Mouse (Mus musculus) urinary bladder, postnatal 4 days (tissue): ENCODE results near the gene Cd4.
A peak's percentile ranks its signal among the peaks of the same experiment; 100 is the strongest.

Experiments
- DNase-seq, 2 experiments: peaks; one replicate each; pipeline ENCODE4 v3.0.0; 2021 to 2022; ENCODE audit warnings: low spot score in 2 of 2

Gene Cd4

DNA sequence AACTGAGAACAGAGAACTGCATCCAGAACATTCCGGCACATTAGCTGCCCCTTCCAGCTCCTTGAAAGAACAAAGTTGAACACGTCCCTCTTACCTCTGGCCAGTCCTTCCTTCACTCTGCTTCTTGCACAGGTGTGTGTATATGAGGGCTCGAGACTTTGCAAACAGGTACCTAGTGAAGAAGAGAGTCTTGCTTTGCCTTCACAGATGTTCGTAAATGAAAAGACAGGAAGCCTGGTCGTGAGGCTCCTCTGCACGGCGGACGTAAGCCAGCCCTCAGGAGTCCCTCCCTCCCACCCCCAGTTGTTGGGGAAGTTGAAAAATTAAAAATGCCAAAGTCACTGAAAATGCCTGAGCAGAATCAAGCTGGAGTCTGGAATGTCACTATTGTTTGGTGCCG, at the start of gene Cd4:
Gene Cd4, minus strand, starts transcription at position 236 of the 400 bp plus-strand sequence.
- no peak for DNase-seq

DNA sequence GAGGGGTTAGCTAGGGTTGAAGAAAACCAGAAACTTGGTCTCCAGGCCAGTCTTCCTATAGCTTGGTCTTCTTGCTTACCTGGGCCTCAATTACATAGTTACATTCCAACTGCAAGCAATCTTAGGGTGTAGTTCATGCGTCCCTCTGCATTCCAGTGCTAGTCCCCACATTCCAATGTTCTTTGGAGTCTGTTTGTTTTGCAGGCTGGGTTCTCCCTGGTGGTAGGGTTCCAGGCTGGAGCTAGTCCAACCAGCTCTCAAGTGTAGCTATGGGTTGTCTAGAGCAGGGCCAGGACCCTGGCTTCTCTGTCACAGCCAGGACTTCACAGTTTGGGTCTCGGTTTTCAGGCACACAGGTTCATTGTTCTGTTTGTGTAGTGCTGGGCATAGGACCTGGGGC, 49.5 kb upstream of the Cd4 start:
- no peak for DNase-seq

DNA sequence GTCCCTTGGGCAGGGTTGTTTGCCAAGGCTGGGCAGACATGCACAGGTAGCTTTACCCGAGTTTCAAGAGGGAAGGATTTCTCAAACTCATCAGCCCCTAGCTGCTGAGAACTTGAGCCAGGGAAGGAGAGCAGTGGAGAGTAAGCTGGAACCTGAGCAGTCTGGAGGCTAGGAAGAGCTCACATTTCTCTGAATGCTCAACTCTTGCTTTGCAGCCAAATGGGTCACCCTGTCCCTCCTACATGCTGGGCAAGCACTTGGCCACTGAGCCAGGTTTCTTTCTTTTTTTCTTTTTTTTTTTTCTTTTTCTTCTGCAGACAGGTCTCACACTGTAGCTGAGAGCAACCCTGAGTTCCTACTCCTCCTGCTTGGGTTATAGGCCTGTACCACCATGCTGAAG, 48.7 kb upstream of the Cd4 start:
- no peak for DNase-seq

DNA sequence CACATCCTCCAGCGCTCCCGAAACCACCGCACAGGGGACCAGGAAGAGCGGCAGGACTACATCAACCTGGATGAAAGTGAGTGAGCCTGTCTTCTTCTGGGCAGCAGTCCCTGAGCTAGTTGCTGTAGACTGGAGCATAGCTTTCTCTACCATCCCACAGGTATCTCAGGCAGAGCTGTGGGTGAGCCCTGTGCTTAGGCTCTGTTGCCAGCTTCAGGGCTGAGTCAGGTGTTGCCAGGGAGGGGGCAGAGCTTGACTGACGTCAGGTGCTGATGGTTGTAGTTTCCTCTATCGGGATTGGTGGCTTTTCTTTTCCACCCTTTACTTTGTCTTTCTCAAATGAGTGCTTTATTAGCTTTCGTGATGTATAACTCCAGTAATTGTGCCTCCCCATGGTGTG, 46.6 kb upstream of the Cd4 start:
- DNase-seq: no peak

DNA sequence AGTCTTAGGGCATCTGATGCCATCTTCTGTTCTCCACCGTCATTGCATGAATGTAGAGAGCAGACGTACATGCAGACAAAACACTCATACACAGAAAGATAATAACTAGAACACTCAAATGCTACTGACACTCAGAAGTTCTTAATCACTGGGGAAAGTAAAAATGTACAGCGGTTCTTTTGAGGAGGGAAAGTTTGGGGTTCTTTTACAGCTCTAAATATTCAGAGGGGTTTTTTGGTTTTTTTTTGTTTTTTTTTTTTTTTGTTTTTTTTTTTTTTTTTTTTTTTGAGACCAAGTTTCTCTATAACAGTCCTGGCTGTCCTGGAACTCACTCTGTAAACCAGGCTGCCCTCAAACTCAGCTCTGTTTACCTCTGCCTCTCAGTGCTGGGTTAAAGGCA, 45.1 kb upstream of the Cd4 start:
- no peak for DNase-seq

DNA sequence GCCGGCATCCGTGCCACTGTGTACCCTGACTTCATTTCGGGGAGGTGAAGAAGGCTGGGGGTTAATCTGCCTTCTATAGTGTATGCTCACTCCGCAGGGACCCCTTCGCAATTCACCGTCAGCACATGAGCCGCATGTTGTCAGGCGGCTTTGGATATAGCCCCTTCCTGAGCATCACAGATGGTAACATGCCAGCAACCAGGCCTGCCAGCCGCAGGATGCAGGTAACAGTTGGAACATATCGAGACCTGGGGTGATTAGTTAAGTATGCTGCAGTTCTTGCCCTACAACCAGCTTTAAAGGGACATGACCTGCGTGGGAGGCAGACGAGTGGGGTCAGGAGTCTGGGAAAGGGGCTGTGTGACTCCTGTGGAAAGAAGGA, 44.3 kb upstream of the Cd4 start:
- no peak for DNase-seq

DNA sequence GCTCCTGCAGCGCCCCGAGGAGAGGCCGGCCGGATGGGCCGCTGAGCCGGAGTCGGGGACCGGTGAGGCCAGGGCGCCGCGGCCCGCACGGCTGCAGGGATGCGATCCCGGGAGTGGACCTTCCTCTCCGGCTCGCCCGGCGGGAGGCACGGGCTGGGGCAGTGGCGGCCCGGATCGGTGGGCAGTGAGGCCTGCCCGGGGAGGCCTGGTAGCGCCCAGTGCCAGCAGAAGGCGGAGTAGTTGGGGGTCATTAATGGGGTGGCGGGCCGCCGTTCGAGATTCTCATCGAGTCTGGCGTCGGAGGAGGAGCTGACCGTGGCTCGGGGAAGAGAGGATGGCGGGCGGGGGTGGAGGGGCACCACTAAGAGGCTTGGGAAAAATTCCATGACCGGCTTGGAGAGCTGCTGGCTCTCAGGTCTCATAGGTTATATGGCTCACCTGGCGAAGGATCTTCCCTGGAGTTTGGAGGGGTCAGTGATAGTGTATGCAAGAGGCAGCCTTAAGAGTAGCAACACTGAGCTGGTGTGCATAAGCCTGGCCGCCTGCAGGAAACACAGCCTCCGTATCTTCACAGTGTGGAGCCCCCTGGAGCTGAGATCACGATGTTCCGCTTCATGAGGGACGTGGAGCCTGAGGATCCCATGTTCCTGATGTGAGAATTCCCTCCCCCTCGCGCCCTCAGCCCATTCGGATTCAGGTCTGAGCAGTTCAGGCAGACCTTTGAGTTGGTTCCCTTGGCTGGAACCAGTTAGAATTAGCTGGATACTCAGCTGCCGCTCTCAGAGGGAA, 43.7 kb upstream of the Cd4 start:
- peak in 1 of 2 experiments; percentile 63 for DNase-seq

DNA sequence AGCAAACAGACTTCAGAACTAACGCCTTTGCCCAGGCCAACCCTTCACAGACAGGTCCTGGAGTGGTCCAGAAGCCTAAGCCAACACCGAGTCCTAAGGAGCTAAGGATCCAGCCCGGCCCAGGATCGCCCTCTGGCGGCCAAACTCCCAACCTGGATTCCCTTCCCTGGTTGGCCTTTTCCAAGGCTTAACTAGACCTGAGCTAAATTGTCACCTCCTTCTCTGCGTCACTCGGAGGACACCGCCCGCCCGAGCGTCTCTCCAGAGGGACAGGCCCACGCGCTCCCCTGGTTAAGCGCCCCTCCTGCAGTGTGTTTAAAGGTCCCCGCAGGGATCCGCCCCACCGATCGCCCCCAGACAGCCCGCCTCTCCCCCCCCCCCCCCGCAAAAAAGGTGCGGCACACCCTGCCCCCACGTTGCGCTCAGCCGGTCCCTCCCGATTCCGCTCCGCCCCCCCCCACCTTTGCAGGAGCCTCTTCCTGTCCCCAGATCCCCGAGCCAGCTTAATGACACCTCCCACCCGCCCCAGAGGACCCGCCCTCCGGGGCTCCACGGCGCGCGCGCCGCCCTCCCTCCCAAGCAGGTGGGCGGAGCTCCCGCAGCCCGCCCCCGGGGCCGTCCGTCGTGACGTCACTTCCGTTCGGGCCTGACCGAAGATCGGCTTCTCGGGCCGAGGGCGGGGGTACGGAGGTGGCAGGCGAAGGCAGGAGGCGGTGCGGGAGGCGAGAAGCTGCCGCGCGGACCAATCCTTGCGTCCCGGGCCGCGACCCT, 42.9 kb upstream of the Cd4 start, which contains the start of gene Mlf2:
Gene Mlf2, plus strand, starts transcription at position 633 of the 771 bp plus-strand sequence.
- peak; percentile 99 for DNase-seq

DNA sequence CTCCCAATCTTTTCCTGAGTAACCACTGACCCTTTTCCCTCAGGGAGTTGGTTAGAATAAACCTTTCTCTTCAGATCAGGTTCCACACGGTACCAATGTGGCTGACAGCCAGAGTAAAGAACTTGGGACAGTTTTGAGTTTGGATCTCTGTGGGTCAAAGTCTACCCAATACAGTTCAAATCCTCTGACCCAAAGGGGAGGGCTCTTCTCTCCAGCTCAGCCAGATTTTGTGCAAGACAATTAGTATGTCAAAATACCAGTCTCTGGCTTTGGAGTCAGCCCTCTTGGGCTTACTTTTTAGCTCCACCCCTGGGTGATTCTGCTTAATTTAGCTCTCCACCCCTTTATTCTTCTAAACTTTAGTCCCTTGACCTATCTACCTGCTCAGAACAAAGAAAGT, 42.2 kb upstream of the Cd4 start:
- DNase-seq: no peak

DNA sequence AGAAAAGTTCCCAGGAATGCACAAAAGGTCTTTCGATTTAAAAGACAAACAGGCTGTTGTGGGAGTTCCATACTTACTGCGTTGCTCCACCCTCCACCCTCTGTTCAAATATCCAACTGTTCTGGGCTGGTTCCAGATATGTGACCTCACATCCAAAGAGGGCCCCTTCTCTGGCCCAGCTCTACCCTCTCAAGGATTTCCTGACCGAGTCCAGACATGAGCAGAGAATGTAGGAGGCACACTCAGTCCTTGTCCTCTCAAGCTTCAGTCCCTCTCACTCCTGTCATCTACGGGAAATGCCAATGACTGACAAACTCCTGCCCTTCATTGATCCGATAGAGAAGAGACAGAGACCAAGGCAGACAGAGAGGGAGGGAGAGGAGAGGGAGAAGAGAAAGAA, 37.9 kb upstream of the Cd4 start:
- peak in 1 of 2 experiments; percentile 59 for DNase-seq

DNA sequence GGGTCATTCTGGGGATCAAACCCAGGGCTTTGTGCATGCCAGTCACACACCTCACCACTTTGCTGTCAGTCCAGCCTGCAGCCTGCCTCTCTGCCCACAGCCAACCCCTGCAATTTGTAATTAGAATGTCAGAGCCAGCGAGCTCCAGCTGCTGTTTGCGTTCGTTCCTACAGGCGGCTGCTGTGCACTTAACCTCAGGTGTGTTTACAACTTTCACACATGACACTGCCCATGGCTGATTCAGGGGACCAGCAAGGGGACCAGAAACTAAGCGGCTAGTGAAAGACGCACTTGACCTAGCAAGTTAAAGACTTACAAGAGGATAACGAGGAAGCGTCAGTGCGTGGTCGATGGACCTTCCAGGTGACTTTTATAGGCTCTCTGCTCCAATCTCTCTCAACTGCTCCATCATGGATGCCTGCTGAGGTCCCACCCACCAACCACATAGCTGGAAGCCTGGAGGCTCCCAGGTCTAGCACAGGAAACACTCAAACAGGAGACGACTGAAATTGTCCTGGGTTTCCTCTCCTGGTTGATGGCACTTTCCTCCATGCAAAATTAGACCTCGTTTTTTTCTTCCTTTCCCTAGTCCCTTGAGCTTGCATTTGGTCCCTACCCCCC, 37.3 kb upstream of the Cd4 start:
- DNase-seq: no peak

DNA sequence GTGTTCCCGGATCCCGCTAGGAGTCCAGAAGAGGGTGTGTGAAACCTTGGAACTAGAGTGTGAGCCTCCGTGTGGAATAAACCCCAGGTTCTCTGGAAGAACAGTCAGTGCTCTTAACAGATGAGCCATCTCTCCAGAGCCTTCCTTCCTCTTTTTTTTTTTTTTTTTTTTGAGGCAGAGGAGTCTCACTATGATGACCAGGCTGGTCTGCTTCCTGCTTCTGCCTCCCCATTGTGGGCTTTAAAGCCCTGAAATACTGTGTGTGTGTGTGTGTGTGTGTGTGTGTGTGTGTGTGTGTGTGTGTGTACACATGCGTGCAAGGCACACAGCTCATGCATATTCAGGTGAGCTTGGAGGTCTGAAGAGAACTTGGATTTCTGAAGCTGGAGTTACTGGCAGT, 33.5 kb upstream of the Cd4 start:
- no peak for DNase-seq

DNA sequence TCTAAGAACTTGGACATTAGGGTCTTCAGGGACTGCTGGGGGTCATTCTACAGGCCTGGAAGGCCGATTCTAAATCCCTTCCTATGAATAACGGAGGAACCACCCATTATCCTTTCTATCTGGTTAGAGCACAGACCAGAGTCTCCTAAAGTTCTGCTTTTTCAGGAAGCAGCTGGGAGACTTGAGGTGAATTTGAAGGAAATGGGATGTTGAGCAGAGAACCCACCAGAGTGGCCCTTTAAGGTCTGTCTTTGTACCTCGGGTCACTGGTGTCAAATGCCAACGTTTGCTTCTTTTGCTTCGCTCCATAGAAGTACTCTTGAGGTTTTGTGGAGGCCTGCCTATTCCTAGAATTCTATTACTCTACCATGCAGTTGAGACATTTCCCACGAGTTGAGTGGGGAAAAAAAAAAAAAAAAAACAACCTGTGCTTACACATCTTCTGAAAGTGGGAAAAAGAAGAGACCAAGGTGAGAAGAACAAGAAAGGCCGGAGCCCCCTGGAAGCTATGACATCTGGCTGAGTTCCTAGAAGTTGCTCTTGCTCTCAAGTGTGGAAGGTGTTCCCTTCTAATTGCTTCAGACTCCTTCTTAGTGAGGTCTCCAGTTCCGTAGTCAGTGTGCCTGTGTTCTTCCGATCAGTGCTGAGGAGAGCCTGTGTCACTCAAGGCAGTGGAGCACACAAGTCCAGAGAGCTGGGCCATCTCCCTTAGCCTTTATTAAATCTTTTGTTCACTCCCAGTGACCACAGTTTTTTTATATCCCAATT, 32.5 kb upstream of the Cd4 start:
- no peak for DNase-seq

DNA sequence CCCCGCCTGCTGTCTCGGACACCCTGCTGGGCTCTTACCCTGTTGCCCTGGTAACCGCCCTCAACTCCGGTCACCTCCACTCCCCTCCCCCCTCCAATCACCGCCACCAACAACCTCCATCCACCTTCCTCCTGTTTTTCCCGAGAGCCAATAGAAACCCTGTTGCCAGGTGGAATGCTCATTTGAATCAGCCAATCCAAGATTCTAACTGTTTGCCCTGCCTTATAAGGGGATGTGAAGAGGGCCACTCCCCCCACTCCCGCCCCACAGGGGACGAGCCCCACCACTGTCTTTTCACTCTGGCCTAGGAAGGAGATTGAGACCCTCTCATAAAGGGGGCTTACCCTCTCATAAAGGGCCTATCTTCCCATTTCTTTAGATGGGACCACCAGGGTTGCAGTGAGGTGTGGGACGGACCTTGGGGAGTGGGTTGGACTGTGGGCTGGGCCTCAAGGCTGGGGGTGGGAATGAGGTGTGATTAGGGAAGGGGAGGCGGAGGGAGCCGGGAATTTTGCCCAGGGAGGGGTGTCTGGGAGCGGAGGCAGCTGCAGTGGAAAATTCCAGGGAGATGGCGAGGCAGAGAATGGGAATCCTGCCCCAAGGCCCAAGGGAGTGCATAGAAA, 31.8 kb upstream of the Cd4 start, which contains the start of gene Ptms:
Gene Ptms, minus strand, starts transcription at position 409 of the 623 bp plus-strand sequence.
- DNase-seq: peak; percentile 91 to 94

DNA sequence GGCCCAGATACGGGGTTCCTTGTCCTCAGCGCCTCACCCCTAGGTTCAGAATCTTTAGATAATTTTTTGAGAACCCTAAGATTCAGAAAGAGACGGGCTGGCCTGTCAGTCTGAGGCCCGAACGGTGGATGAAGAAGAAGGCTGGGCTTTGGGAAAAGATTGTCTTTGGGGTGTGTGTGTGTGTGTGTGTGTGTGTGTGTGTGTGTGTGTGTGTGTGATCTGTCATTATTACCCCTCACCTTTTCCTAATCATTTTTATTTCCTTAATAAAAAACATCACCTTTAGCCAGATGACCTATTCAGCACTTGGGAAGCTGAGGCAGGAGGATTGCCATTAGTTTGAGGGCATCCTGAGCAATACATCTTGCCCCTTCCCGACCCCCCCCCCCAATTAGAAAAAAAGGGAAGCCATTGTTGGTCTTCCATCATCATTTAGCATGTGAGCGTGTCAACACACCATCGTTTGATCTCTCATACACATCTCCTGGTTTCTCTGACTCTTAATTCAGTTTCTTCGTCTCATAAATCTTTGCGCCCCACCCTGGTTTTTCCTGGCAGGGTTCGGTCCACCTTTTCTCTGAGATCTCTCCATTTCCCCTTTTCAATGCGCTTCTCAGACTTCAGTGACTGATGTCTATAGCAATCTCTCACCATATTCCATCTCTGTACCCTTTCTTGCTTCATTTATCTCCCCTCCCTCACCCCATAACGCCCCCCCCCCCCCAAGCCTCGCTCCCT, 31.0 kb upstream of the Cd4 start:
- no peak for DNase-seq

DNA sequence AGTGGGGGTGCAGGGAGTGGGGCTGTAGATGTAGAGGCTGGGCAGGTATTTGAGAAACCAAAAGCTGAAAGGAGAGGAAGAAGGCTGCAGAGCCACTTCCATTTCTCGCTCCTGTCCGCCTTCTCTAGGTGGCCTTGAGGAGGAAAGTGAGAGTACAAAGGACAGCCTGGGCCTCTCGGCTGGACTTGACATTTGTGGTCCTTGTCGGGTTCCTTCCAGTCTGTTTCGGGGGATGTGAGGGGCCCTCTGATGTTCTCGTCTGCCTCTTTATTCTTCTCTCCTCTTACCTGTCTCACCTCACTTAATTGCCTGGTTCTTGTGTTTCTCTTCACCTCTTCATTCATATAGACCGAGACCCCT, 30.3 kb upstream of the Cd4 start:
- no peak for DNase-seq

DNA sequence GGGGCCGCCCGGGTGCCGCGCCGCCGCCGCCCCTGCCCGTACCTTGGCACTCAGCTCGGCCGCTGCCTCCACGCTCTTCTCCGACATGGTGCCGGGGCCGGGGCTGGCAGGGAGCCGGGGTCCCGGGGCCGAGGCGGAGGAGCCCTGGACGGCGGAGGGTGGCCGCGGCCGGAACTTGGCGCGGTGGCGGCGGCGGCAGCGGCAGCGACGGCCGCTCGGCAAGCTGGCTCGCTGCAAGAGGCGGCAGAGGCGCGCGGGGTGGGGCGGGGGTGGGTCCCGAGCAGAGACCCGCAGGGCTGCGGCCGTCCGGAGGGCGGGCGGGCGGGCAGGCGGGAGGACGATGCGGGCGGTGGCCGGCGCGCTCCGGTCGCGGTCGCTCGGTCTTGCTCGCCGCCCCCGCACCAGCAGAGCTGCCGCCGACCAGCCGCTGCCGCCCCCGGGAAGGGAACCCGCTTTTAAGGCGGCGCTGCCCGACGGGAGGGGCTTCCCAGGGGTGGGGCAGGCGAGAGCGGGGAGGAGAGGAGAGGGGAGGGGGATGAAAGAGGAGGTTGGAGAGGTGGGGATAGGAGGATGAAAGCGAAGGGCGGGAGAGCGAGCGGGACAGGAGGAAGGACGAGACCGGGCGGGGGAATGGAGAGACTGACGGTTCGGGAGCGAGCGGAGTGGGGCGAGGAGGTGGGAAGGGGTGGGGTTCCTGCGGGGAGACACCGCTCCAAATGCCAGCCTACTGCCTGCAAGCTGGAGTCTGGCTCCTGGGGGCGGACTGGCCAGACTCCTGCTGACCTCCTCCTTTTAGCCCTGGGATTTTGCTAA, 29.7 kb upstream of the Cd4 start:
- peak; percentile 90 for DNase-seq

DNA sequence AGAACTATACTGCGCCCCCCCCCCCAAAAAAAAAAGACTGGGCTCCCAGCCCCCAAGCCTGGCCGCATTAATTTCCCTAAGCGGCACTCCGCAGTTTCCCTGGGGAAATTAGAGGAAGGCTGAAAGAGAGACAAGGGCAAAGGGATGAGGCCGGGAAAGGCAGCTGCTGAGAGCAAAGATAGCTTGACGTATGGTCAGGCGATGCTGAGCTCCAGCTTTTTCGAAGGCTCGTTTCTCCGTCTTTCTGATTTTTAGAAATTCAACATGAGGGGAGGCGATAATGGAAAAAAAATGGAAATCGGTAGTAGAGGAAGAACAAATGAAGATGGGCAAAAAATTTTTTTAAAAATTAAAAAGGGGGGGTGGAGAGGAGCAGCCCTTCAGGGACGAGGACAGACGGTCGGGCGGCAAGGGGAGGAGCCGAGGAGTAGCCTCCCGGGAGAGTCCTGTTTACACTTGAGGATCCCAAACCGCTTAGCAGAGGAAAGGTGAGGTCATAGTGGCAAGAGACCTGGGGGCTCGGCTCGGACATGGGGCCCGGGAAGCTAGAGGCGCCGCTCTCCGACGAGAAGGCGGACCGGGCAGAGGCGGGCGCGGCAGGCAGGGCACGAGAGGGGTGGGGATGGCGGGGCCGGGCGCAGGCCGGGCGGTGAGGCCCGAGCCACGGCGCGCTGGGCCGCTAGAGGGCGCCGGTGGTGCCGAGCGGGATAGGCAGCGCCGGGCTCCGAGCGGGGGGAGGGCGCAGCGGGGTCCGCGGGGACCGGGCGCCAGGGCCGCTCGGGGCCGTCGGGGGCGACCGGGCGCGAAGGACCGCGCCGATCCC, 28.9 kb upstream of the Cd4 start:
- DNase-seq: peak; percentile 87 to 93
